ENCODE assay signal across 1 mouse cellular context in genomic region chr11:86807505-86807989, GRCm38 (mm10).
TF ChIP-seq lines count a peak whose summit lies in the region.

Dhx40 (minus strand) TSS chr11:86807746.

TF ChIP-seq in CH12.LX, 34 proteins besides CTCF, POLR2A, EP300 and RAD21 (continued from another document):
- TF ChIP-seq ELF1 (IDR thresholded peaks at IDR 0.05; ENCODE audit: low read depth, low read length): peak; percentile 94
- no peak for TF ChIP-seq ZNF384 (IDR thresholded peaks at IDR 0.05; ENCODE audit: low read depth, low read length)
- TF ChIP-seq BHLHE40 (IDR thresholded peaks at IDR 0.05; ENCODE audit: low read depth, low read length): peak; percentile 92
- TF ChIP-seq MAZ (IDR thresholded peaks at IDR 0.05; ENCODE audit: low read depth, low read length): peak; percentile 97
- TF ChIP-seq NRF1 (IDR thresholded peaks at IDR 0.05; ENCODE audit: low read depth, low read length): peak; percentile 63
- peak; percentile 81; the same call in 1 of the 2 replicates for TF ChIP-seq RCOR1 (conservative IDR thresholded peaks at IDR 0.05; ENCODE audit: low read depth, low read length)
- TF ChIP-seq MAX (IDR thresholded peaks at IDR 0.05; ENCODE audit: low read length): peak; percentile 100
- no peak; the same call in 1 of the 2 replicates for TF ChIP-seq CHD1 (IDR thresholded peaks at IDR 0.05; ENCODE audit: low read depth, low read length)
- peak; percentile 46; the same call in 1 of the 2 replicates for TF ChIP-seq IRF4 (IDR thresholded peaks at IDR 0.05; ENCODE audit: low read depth, low read length)
- 0 out of 2 replicates have a peak, but pooled peaks have one; percentile 72 for TF ChIP-seq KAT2A (IDR thresholded peaks at IDR 0.05; ENCODE audit: insufficient replicate concordance, low read length)
- TF ChIP-seq MYC (IDR thresholded peaks at IDR 0.05; ENCODE audit: low read depth, low read length): peak; percentile 77; the same call in 1 of the 2 replicates
- peak; percentile 78 for TF ChIP-seq ZMIZ1 (IDR thresholded peaks at IDR 0.05; ENCODE audit: low read depth, low read length)
- peak; percentile 70 for TF ChIP-seq USF2 (conservative IDR thresholded peaks at IDR 0.05; ENCODE audit: low read depth, low read length)
- no peak for TF ChIP-seq JUND (conservative IDR thresholded peaks at IDR 0.05; ENCODE audit: low read depth, low read length)
- TF ChIP-seq MXI1 (IDR thresholded peaks at IDR 0.05; ENCODE audit: low read depth, low read length): peak; percentile 82; the same call in 1 of the 2 replicates
- no peak for TF ChIP-seq SMC3 (IDR thresholded peaks at IDR 0.05; ENCODE audit: low read depth, low read length)
- no peak for TF ChIP-seq UBTF (IDR thresholded peaks at IDR 0.05; ENCODE audit: low read depth, low read length)
- peak; percentile 60; the same call in 1 of the 2 replicates for TF ChIP-seq NELFE (IDR thresholded peaks at IDR 0.05; ENCODE audit: low read depth, low read length)
- 0 out of 2 replicates have a peak, but pooled peaks have one; percentile 71 for TF ChIP-seq E2F4 (IDR thresholded peaks at IDR 0.05; ENCODE audit: insufficient replicate concordance, low read depth, low read length)
- no peak for TF ChIP-seq JUN (IDR thresholded peaks at IDR 0.05; ENCODE audit: insufficient read depth, low read depth, low read length)
- peak; percentile 67; the same call in 1 of the 2 replicates for TF ChIP-seq POLR2AphosphoS2 (IDR thresholded peaks at IDR 0.05; ENCODE audit: low read depth, low read length)
- TF ChIP-seq PAX5 (IDR thresholded peaks at IDR 0.05; ENCODE audit: low read length): no peak
TF ChIP-seq in CH12.LX: peak in this region for 23.
